Mouse (Mus musculus) hindbrain, embryonic 11.5 days (tissue): ENCODE results near the gene Nhej1. TPM values are rescaled to one million over a fixed set of nuclear protein-coding genes. Genes with fewer than 3 reads are reported as not detected.

Source experiments
- ATAC-seq: fragments of 200-750 bp; cut with Nextera tagmentation; 2 replicates; pipeline ENCODE4 v1.8.0; 2017; ENCODE audit warnings: mild to moderate bottlenecking, moderate TSS enrichment, moderate library complexity; ENCODE audit not compliant: low FRiP score
- DNase-seq: peaks from one replicate; pipeline ENCODE4 v3.0.0-alpha.2; 2015; ENCODE audit warnings: low spot score
- H3K27ac ChIP-seq: fragments of 300-500 bp; sonication (generic); 2 replicates; pipeline ENCODE4 v1.5.1; 2014; ENCODE audit warnings: mild to moderate bottlenecking, low read depth, low read length
- H3K27me3 ChIP-seq: fragments of 300-500 bp; sonication (generic); 2 replicates; pipeline ENCODE4 v1.6.1; 2014; ENCODE audit warnings: mild to moderate bottlenecking, low read length, moderate library complexity, mixed read lengths; ENCODE audit not compliant: control insufficient read depth, insufficient read depth
- H3K36me3 ChIP-seq: fragments of 300-500 bp; sonication (generic); 2 replicates; pipeline ENCODE4 v1.6.1; 2014; ENCODE audit warnings: mild to moderate bottlenecking, low read length, moderate library complexity, mixed read lengths; ENCODE audit not compliant: control insufficient read depth, insufficient read depth
- H3K4me1 ChIP-seq: fragments of 300-500 bp; sonication (generic); replicated peaks from 2 replicates; pipeline ENCODE4 v1.6.1; 2014; ENCODE audit warnings: low read length, mixed read lengths; ENCODE audit not compliant: control insufficient read depth, insufficient read depth
- H3K4me2 ChIP-seq: fragments of 300-500 bp; sonication (generic); replicated peaks from 2 replicates; pipeline ENCODE4 v1.6.1; 2014; ENCODE audit warnings: mild to moderate bottlenecking, low read depth, low read length
- H3K4me3 ChIP-seq: fragments of 300-500 bp; sonication (generic); 2 replicates; pipeline ENCODE4 v1.5.1; 2014; ENCODE audit warnings: low read depth, low read length
- H3K9ac ChIP-seq: fragments of 300-500 bp; sonication (generic); 2 replicates; pipeline ENCODE4 v1.6.1; 2014; ENCODE audit warnings: low read depth, low read length
- H3K9me3 ChIP-seq: fragments of 300-500 bp; sonication (generic); 2 replicates; pipeline ENCODE4 v1.6.1; 2016; ENCODE audit warnings: low read length; ENCODE audit not compliant: control insufficient read depth
- WGBS: fragments of 180-500 bp; shearing (Covaris S2); extraction: QIAGEN DNeasy Blood & Tissue Kit; methylation state at CpG from one replicate; pipeline ENCODE4 v1.1.7; 2014; 5-methylcytosine and 5-hydroxymethylcytosine counted together
- polyA plus RNA-seq: library from polyadenylated mRNA; unstranded; fragments of >200 nt; fragmentation: Nextera tagmentation; extraction: Ambion mirVana; gene quantifications from 2 replicates; pipeline ENCODE4 v1.2.1, GENCODE M21; 2014

The Nhej1 gene
- polyA plus RNA-seq, 1 experiment from 2014 or later: 15.2 TPM

GRCm38 (mm10) chr1:74973590-74973989 is 151.4 kb downstream of the Nhej1 start:
- Histone ChIP-seq H3K27me3 (no peaks in the 10 kb centered on the region), H3K4me2 (no peak overlapping the region), H3K27ac (no peak overlapping the region), H3K4me3 (no peak overlapping the region), H3K9ac (no peak overlapping the region), H3K36me3 (no peaks in the 10 kb centered on the region), H3K4me1 (peaks cover 2% of the 10 kb centered on the region; the same call in 1 of the 2 replicates), H3K9me3 (no peaks in the 10 kb centered on the region)
- WGBS: 85% methylated on average over 6 of the region's 6 CpGs
- ATAC-seq (no peak), DNase-seq (no peak)

GRCm38 (mm10) chr1:74971353-74972050 is 153.5 kb downstream of the Nhej1 start:
- H3K4me2 ChIP-seq: no peak overlapping the region
- 49% methylated on average over 4 of the region's 4 CpGs for WGBS
- H3K9me3 ChIP-seq: no peaks in the 10 kb centered on the region
- H3K9ac ChIP-seq: no peak overlapping the region
- no peaks in the 10 kb centered on the region for H3K27me3 ChIP-seq
- no peak for ATAC-seq
- no peak for DNase-seq
- no peaks in the 10 kb centered on the region for H3K4me1 ChIP-seq
- H3K27ac ChIP-seq: no peak overlapping the region
- H3K4me3 ChIP-seq: no peak overlapping the region
- H3K36me3 ChIP-seq: no peaks in the 10 kb centered on the region

- no peaks in the 10 kb centered on the region for H3K9me3 ChIP-seq
- no peaks in the 10 kb centered on the region for H3K4me1 ChIP-seq
- H3K4me2 ChIP-seq: no peak overlapping the region
- H3K27me3 ChIP-seq: no peaks in the 10 kb centered on the region
- WGBS: 74% methylated on average over 8 of the region's 8 CpGs
- H3K4me3 ChIP-seq: no peak overlapping the region
- ATAC-seq (no peak), DNase-seq (no peak)
- no peaks in the 10 kb centered on the region for H3K36me3 ChIP-seq
- H3K9ac ChIP-seq: no peak overlapping the region
- no peak overlapping the region for H3K27ac ChIP-seq
These were observed 156.9 kb downstream of the Nhej1 start for GRCm38 (mm10) chr1:74967962-74968580.

GRCm38 (mm10) chr1:74964494-74965215 is 160.3 kb downstream of the Nhej1 start:
- WGBS: 17% methylated on average over 16 of the region's 16 CpGs
- H3K4me2 ChIP-seq: peak overlapping the region; percentile 40
- H3K36me3 ChIP-seq: no peaks in the 10 kb centered on the region
- peak; percentile 92 for DNase-seq
- H3K27me3 ChIP-seq: no peaks in the 10 kb centered on the region
- no peak overlapping the region for H3K4me3 ChIP-seq
- no peaks in the 10 kb centered on the region for H3K4me1 ChIP-seq
- ATAC-seq: no peak
- H3K9ac ChIP-seq: peak overlapping the region; percentile 47; the same call in 1 of the 2 replicates
- H3K27ac ChIP-seq: no peak overlapping the region
- no peaks in the 10 kb centered on the region for H3K9me3 ChIP-seq

- H3K27me3 ChIP-seq: no peaks in the 10 kb centered on the region
- WGBS: 92% methylated on average over 5 of the region's 5 CpGs
- no peak for ATAC-seq
These were observed 162.2 kb downstream of the Nhej1 start for GRCm38 (mm10) chr1:74962853-74963227.

GRCm38 (mm10) chr1:74962126-74962852 is 162.7 kb downstream of the Nhej1 start:
- Histone ChIP-seq H3K9me3 (no peaks in the 10 kb centered on the region), H3K27me3 (no peaks in the 10 kb centered on the region), H3K36me3 (no peaks in the 10 kb centered on the region), H3K9ac (no peak overlapping the region), H3K4me3 (no peak overlapping the region), H3K4me1 (no peaks in the 10 kb centered on the region), H3K4me2 (no peak overlapping the region), H3K27ac (no peak overlapping the region)
- ATAC-seq: no peak
- 77% methylated on average over 5 of the region's 5 CpGs for WGBS
- no peak for DNase-seq

More at GRCm38 (mm10) chr1:74962853-74963227, 162.2 kb downstream of the Nhej1 start:
- Histone ChIP-seq H3K4me1 (no peaks in the 10 kb centered on the region), H3K4me2 (no peak overlapping the region), H3K9ac (no peak overlapping the region), H3K36me3 (no peaks in the 10 kb centered on the region), H3K27ac (no peak overlapping the region), H3K4me3 (no peak overlapping the region), H3K9me3 (no peaks in the 10 kb centered on the region)
- no peak for DNase-seq

GRCm38 (mm10) chr1:74961722-74962121 is 163.3 kb downstream of the Nhej1 start:
- Histone ChIP-seq H3K4me1 (no peaks in the 10 kb centered on the region), H3K4me3 (no peak overlapping the region), H3K9ac (no peak overlapping the region), H3K36me3 (no peaks in the 10 kb centered on the region), H3K27me3 (no peaks in the 10 kb centered on the region), H3K27ac (no peak overlapping the region), H3K9me3 (no peaks in the 10 kb centered on the region), H3K4me2 (no peak overlapping the region)
- WGBS: 92% methylated on average over 7 of the region's 7 CpGs
- ATAC-seq (no peak), DNase-seq (no peak)

- Histone ChIP-seq H3K27ac (no peak overlapping the region), H3K27me3 (no peaks in the 10 kb centered on the region; the same call in 1 of the 2 replicates), H3K9ac (no peak overlapping the region), H3K4me2 (no peak overlapping the region), H3K4me1 (no peaks in the 10 kb centered on the region), H3K36me3 (no peaks in the 10 kb centered on the region), H3K4me3 (no peak overlapping the region), H3K9me3 (no peaks in the 10 kb centered on the region)
- ATAC-seq (no peak), DNase-seq (no peak)
- WGBS: 88% methylated on average over 7 of the region's 7 CpGs
These were observed 164.9 kb downstream of the Nhej1 start for GRCm38 (mm10) chr1:74960059-74960458.
